Mouse (Mus musculus): ENCODE measurements around the gene Gapdh. TPM values are rescaled to one million over a fixed set of nuclear protein-coding genes. Genes with fewer than 3 reads are reported as not detected.

Gene Gapdh
- polyA plus RNA-seq, 1 experiment = 1,826 TPM

- no peak for DNase-seq
- H3K4me3 ChIP-seq (replicated peaks; ENCODE audit: extremely low read depth, low read depth, low read length) = no peak overlapping the region
- WGBS = 87% methylated on average over 4 of the region's 4 CpGs
- TF ChIP-seq CTCF (IDR thresholded peaks at IDR 0.05; ENCODE audit: insufficient read depth, low read length) (no peak), POLR2A (IDR thresholded peaks at IDR 0.05; ENCODE audit: borderline replicate concordance, extremely low read depth, low read depth, low read length) (no peak)
- H3K4me1 ChIP-seq (ENCODE audit: control insufficient read depth, insufficient read depth, low read length) = peaks cover 10% of the 10 kb centered on the region
Measured at GRCm38 (mm10) chr6:125153682-125154081, 12.6 kb downstream of the Gapdh start.

- Histone ChIP-seq H3K4me1 (ENCODE audit: control insufficient read depth, insufficient read depth, low read length) (peaks cover 16% of the 10 kb centered on the region), H3K4me3 (replicated peaks; ENCODE audit: extremely low read depth, low read depth, low read length) (no peak overlapping the region)
- DNase-seq = no peak
- TF ChIP-seq POLR2A (IDR thresholded peaks at IDR 0.05; ENCODE audit: borderline replicate concordance, extremely low read depth, low read depth, low read length) (no peak), CTCF (IDR thresholded peaks at IDR 0.05; ENCODE audit: insufficient read depth, low read length) (no peak)
- WGBS = 82% methylated on average over 5 of the region's 5 CpGs
Measured at GRCm38 (mm10) chr6:125153018-125153389, 13.3 kb downstream of the Gapdh start.

- no peak for DNase-seq
- H3K4me3 ChIP-seq (replicated peaks; ENCODE audit: extremely low read depth, low read depth, low read length) = no peak overlapping the region
- 75% methylated on average over 22 of the region's 22 CpGs for whole genome bisulfite sequencing
- H3K4me1 ChIP-seq (ENCODE audit: control insufficient read depth, insufficient read depth, low read length) = peaks cover 17% of the 10 kb centered on the region
- TF ChIP-seq POLR2A (IDR thresholded peaks at IDR 0.05; ENCODE audit: borderline replicate concordance, extremely low read depth, low read depth, low read length) (no peak), CTCF (IDR thresholded peaks at IDR 0.05; ENCODE audit: insufficient read depth, low read length) (no peak)
Measured at GRCm38 (mm10) chr6:125152212-125153017, 13.9 kb downstream of the Gapdh start.

GRCm38 (mm10) chr6:125149569-125149950 is 16.7 kb downstream of the Gapdh start:
- DNase-seq = no peak
- TF ChIP-seq POLR2A (IDR thresholded peaks at IDR 0.05; ENCODE audit: borderline replicate concordance, extremely low read depth, low read depth, low read length) = no peak
- no peak for TF ChIP-seq CTCF (IDR thresholded peaks at IDR 0.05; ENCODE audit: insufficient read depth, low read length)
- WGBS = 56% methylated on average over 7 of the region's 7 CpGs

GRCm38 (mm10) chr6:125148926-125149568 is 17.2 kb downstream of the Gapdh start:
- peaks cover 21% of the 10 kb centered on the region for H3K4me1 ChIP-seq (ENCODE audit: control insufficient read depth, insufficient read depth, low read length)
- DNase-seq = no peak
- no peak overlapping the region for H3K4me3 ChIP-seq (replicated peaks; ENCODE audit: extremely low read depth, low read depth, low read length)
- no peak for TF ChIP-seq CTCF (IDR thresholded peaks at IDR 0.05; ENCODE audit: insufficient read depth, low read length)
- no peak for TF ChIP-seq POLR2A (IDR thresholded peaks at IDR 0.05; ENCODE audit: borderline replicate concordance, extremely low read depth, low read depth, low read length)
- 47% methylated on average over 16 of the region's 16 CpGs for WGBS

More at GRCm38 (mm10) chr6:125149569-125149950, 16.7 kb downstream of the Gapdh start:
- Histone ChIP-seq H3K4me1 (ENCODE audit: control insufficient read depth, insufficient read depth, low read length) (peaks cover 21% of the 10 kb centered on the region), H3K4me3 (replicated peaks; ENCODE audit: extremely low read depth, low read depth, low read length) (no peak overlapping the region)

- WGBS = 43% methylated on average over 18 of the region's 18 CpGs
- Histone ChIP-seq H3K4me1 (ENCODE audit: control insufficient read depth, insufficient read depth, low read length) (peaks cover 21% of the 10 kb centered on the region), H3K4me3 (replicated peaks; ENCODE audit: extremely low read depth, low read depth, low read length) (no peak overlapping the region)
- TF ChIP-seq CTCF (IDR thresholded peaks at IDR 0.05; ENCODE audit: insufficient read depth, low read length) = no peak
- TF ChIP-seq POLR2A (IDR thresholded peaks at IDR 0.05; ENCODE audit: borderline replicate concordance, extremely low read depth, low read depth, low read length) = no peak
- peak; percentile 16 for DNase-seq
Measured at GRCm38 (mm10) chr6:125148251-125148925, 17.9 kb downstream of the Gapdh start.

- DNase-seq = no peak
- 67% methylated on average over 10 of the region's 10 CpGs for WGBS
- peaks cover 21% of the 10 kb centered on the region for H3K4me1 ChIP-seq (ENCODE audit: control insufficient read depth, insufficient read depth, low read length)
- TF ChIP-seq POLR2A (IDR thresholded peaks at IDR 0.05; ENCODE audit: borderline replicate concordance, extremely low read depth, low read depth, low read length) (no peak), CTCF (IDR thresholded peaks at IDR 0.05; ENCODE audit: insufficient read depth, low read length) (no peak)
- H3K4me3 ChIP-seq (replicated peaks; ENCODE audit: extremely low read depth, low read depth, low read length) = no peak overlapping the region
Measured at GRCm38 (mm10) chr6:125147329-125147728, 18.9 kb downstream of the Gapdh start.

- H3K4me3 ChIP-seq (replicated peaks; ENCODE audit: extremely low read depth, low read depth, low read length) = no peak overlapping the region
- 54% methylated on average over 4 of the region's 4 CpGs for WGBS
- TF ChIP-seq CTCF (IDR thresholded peaks at IDR 0.05; ENCODE audit: insufficient read depth, low read length) (no peak), POLR2A (IDR thresholded peaks at IDR 0.05; ENCODE audit: borderline replicate concordance, extremely low read depth, low read depth, low read length) (no peak)
- H3K4me1 ChIP-seq (ENCODE audit: control insufficient read depth, insufficient read depth, low read length) = peaks cover 21% of the 10 kb centered on the region
- no peak for DNase-seq
Measured at GRCm38 (mm10) chr6:125146797-125147196, 19.5 kb downstream of the Gapdh start.

GRCm38 (mm10) chr6:125146148-125146547 is 20.1 kb downstream of the Gapdh start:
- H3K4me1 ChIP-seq (ENCODE audit: control insufficient read depth, insufficient read depth, low read length) = peaks cover 21% of the 10 kb centered on the region
- DNase-seq = no peak
- WGBS = 56% methylated on average over 7 of the region's 7 CpGs
- TF ChIP-seq POLR2A (IDR thresholded peaks at IDR 0.05; ENCODE audit: borderline replicate concordance, extremely low read depth, low read depth, low read length) = no peak
- no peak for TF ChIP-seq CTCF (IDR thresholded peaks at IDR 0.05; ENCODE audit: insufficient read depth, low read length)
- no peak overlapping the region for H3K4me3 ChIP-seq (replicated peaks; ENCODE audit: extremely low read depth, low read depth, low read length)
